Mouse (Mus musculus) olfactory bulb, adult 2 months (tissue): Measurements from ENCODE around the gene Eif4e3. TPM values are rescaled to one million over a fixed set of nuclear protein-coding genes. Genes with fewer than 3 reads are reported as not detected.

Experiments used
- H3K27ac ChIP-seq: fragments of 200-500 bp; 2 replicates; pipeline ENCODE4 v1.5.1; 2012; ENCODE audit warnings: low read depth, low read length; ENCODE audit not compliant: insufficient read depth
- H3K4me1 ChIP-seq: fragments of 200-500 bp; 2 replicates; pipeline ENCODE4 v1.6.1; 2012; ENCODE audit warnings: low read length; ENCODE audit not compliant: control insufficient read depth, insufficient read depth
- H3K4me3 ChIP-seq: fragments of 200-500 bp; 2 replicates; pipeline ENCODE4 v1.5.1; 2012; ENCODE audit warnings: mild to moderate bottlenecking, low read depth, low read length, moderate library complexity; ENCODE audit not compliant: insufficient read depth
- CTCF ChIP-seq: fragments of 200-500 bp; IDR thresholded peaks from 2 replicates; pipeline ENCODE4 v1.5.1; 2012; ENCODE audit warnings: low read depth, mild to moderate bottlenecking, low read length, moderate library complexity; ENCODE audit not compliant: insufficient read depth
- POLR2A ChIP-seq: fragments of 200-500 bp; IDR thresholded peaks from 2 replicates; pipeline ENCODE4 v1.6.1; 2012; ENCODE audit warnings: mild to moderate bottlenecking, low read depth, low read length, moderate library complexity; ENCODE audit not compliant: insufficient read depth
- WGBS: fragments of 180-500 bp; shearing (Covaris S2); methylation state at CpG from one replicate; pipeline ENCODE4 v1.1.7; 2018; 5-methylcytosine and 5-hydroxymethylcytosine counted together
- polyA plus RNA-seq: library from polyadenylated mRNA; stranded (reverse); fragments of >200 nt; gene quantifications from 2 replicates; pipeline ENCODE4 v1.2.4, GENCODE M21; 2012; ENCODE audit warnings: low replicate concordance; ENCODE audit not compliant: missing spikeins, insufficient read depth, insufficient read length

The Eif4e3 gene
- polyA plus RNA-seq, 1 experiment = not detected

GRCm38 (mm10) chr6:99632121-99632980, 34.2 kb downstream of the Eif4e3 start:
- H3K4me1 ChIP-seq = peaks cover 10% of the 10 kb centered on the region
- 91% methylated on average over 32 of the region's 32 CpGs for WGBS
- H3K4me3 ChIP-seq = no peak overlapping the region
- no peak for TF ChIP-seq CTCF
- TF ChIP-seq POLR2A = no peak
- H3K27ac ChIP-seq = no peak overlapping the region

GRCm38 (mm10) chr6:99631637-99632036, 34.9 kb downstream of the Eif4e3 start:
- 94% methylated on average over 5 of the region's 5 CpGs for WGBS

GRCm38 (mm10) chr6:99629726-99630458, 36.7 kb downstream of the Eif4e3 start:
- no peaks in the 10 kb centered on the region; the same call in 1 of the 2 replicates for H3K4me1 ChIP-seq
- H3K4me3 ChIP-seq = no peak overlapping the region
- TF ChIP-seq POLR2A (no peak), CTCF (no peak)
- no peak overlapping the region for H3K27ac ChIP-seq
- WGBS = 80% methylated on average over 8 of the region's 8 CpGs

More at GRCm38 (mm10) chr6:99631637-99632036, 34.9 kb downstream of the Eif4e3 start:
- H3K4me3 ChIP-seq = no peak overlapping the region
- TF ChIP-seq CTCF (no peak), POLR2A (no peak)
- peaks cover 4% of the 10 kb centered on the region for H3K4me1 ChIP-seq
- no peak overlapping the region for H3K27ac ChIP-seq

- H3K27ac ChIP-seq = no peak overlapping the region
- 87% methylated on average over 2 of the region's 2 CpGs for WGBS
- no peak overlapping the region for H3K4me3 ChIP-seq
- no peak for TF ChIP-seq CTCF
- TF ChIP-seq POLR2A = no peak
- peaks cover 7% of the 10 kb centered on the region for H3K4me1 ChIP-seq
These were observed 40.2 kb downstream of the Eif4e3 start for GRCm38 (mm10) chr6:99626347-99626746.

GRCm38 (mm10) chr6:99625803-99626202, 40.8 kb downstream of the Eif4e3 start:
- TF ChIP-seq CTCF (no peak), POLR2A (no peak)
- Histone ChIP-seq H3K4me1 (peaks cover 7% of the 10 kb centered on the region), H3K27ac (no peak overlapping the region), H3K4me3 (no peak overlapping the region)
- WGBS = 54% methylated on average over 7 of the region's 7 CpGs

- Histone ChIP-seq H3K27ac (no peak overlapping the region), H3K4me3 (no peak overlapping the region), H3K4me1 (peaks cover 7% of the 10 kb centered on the region)
- TF ChIP-seq CTCF (no peak), POLR2A (no peak)
- 75% methylated on average over 7 of the region's 7 CpGs for WGBS
These were observed 41.3 kb downstream of the Eif4e3 start for GRCm38 (mm10) chr6:99625306-99625705.

GRCm38 (mm10) chr6:99624542-99624941, 42.0 kb downstream of the Eif4e3 start:
- Histone ChIP-seq H3K27ac (no peak overlapping the region), H3K4me3 (no peak overlapping the region), H3K4me1 (peaks cover 9% of the 10 kb centered on the region)
- 90% methylated on average over 3 of the region's 3 CpGs for WGBS
- TF ChIP-seq CTCF (no peak), POLR2A (no peak)

- Histone ChIP-seq H3K4me1 (peaks cover 11% of the 10 kb centered on the region), H3K27ac (no peak overlapping the region), H3K4me3 (no peak overlapping the region)
- TF ChIP-seq POLR2A (no peak), CTCF (no peak)
- 35% methylated on average over 6 of the region's 6 CpGs for WGBS
These were observed 42.9 kb downstream of the Eif4e3 start for GRCm38 (mm10) chr6:99623641-99624040.

GRCm38 (mm10) chr6:99621167-99621566, 45.4 kb downstream of the Eif4e3 start:
- Histone ChIP-seq H3K27ac (no peak overlapping the region), H3K4me3 (no peak overlapping the region), H3K4me1 (peaks cover 17% of the 10 kb centered on the region)
- TF ChIP-seq CTCF (no peak), POLR2A (no peak)
- WGBS = 83% methylated on average over 4 of the region's 4 CpGs
